Mouse (Mus musculus) E14TG2a.4 (cell line): Measurements from ENCODE around the gene Rps6ka3.

Experiments
- CTCF ChIP-seq: conservative IDR thresholded peaks from 2 replicates; pipeline ENCODE4 v1.5.1; 2014; ENCODE audit warnings: low read length
- NANOG ChIP-seq: IDR thresholded peaks from 2 replicates; pipeline ENCODE4 v1.6.1; 2014; ENCODE audit warnings: borderline replicate concordance, low read length, mixed read lengths
- POU5F1 ChIP-seq: IDR thresholded peaks from 2 replicates; pipeline ENCODE4 v1.6.1; 2014; ENCODE audit warnings: low read length, borderline replicate concordance

- TF ChIP-seq CTCF (no peak), POU5F1 (no peak), NANOG (no peak)
Observed at GRCm38 (mm10) chrX:159199495-159199894, 10.6 kb upstream of the Rps6ka3 start.
